Mouse (Mus musculus) lung, embryonic 15.5 days (tissue): Measurements from ENCODE around the gene C8a. TPM values are rescaled to one million over a fixed set of nuclear protein-coding genes. Genes with fewer than 3 reads are reported as not detected.

Experiments
- ATAC-seq: fragments of 200-750 bp; cut with Nextera tagmentation; 2 replicates; pipeline ENCODE4 v1.8.0; 2017; ENCODE audit warnings: moderate number of reproducible peaks, borderline replicate concordance; ENCODE audit not compliant: low FRiP score, low TSS enrichment; ENCODE audit errors: extremely low read depth
- H3K27ac ChIP-seq: fragments of 300-500 bp; sonication (generic); 2 replicates; pipeline ENCODE4 v1.5.1; 2015; ENCODE audit warnings: moderate library complexity, mild to moderate bottlenecking, inconsistent platforms
- H3K27me3 ChIP-seq: fragments of 300-500 bp; sonication (generic); 2 replicates; pipeline ENCODE4 v1.6.1; 2015; ENCODE audit warnings: inconsistent platforms
- H3K36me3 ChIP-seq: fragments of 300-500 bp; sonication (generic); 2 replicates; pipeline ENCODE4 v1.6.1; 2015; ENCODE audit warnings: inconsistent platforms
- H3K4me1 ChIP-seq: fragments of 300-500 bp; sonication (generic); 2 replicates; pipeline ENCODE4 v1.6.1; 2015; ENCODE audit warnings: inconsistent platforms
- H3K4me2 ChIP-seq: fragments of 300-500 bp; sonication (generic); 2 replicates; pipeline ENCODE4 v1.6.1; 2015; ENCODE audit warnings: inconsistent platforms, mild to moderate bottlenecking, moderate library complexity
- H3K4me3 ChIP-seq: fragments of 300-500 bp; sonication (generic); 2 replicates; pipeline ENCODE4 v1.5.1; 2015; ENCODE audit warnings: mild to moderate bottlenecking, inconsistent platforms
- H3K9ac ChIP-seq: fragments of 300-500 bp; sonication (generic); 2 replicates; pipeline ENCODE4 v1.6.1; 2015; ENCODE audit warnings: inconsistent platforms
- H3K9me3 ChIP-seq: fragments of 300-500 bp; sonication (generic); 2 replicates; pipeline ENCODE4 v1.6.1; 2016; ENCODE audit warnings: inconsistent platforms
- WGBS: fragments of 180-500 bp; shearing (Covaris S2); methylation state at CpG from one replicate; pipeline ENCODE4 v1.1.7; 2015; 5-methylcytosine and 5-hydroxymethylcytosine counted together
- polyA plus RNA-seq: library from polyadenylated mRNA; unstranded; fragments of >200 nt; fragmentation: Nextera tagmentation; extraction: Ambion mirVana; gene quantifications from 2 replicates; pipeline ENCODE4 v1.2.1, GENCODE M21; 2015

C8a gene
- polyA plus RNA-seq, 1 experiment from 2014 or later = not detected

GRCm38 (mm10) chr4:104888499-104889262 lies 12.5 kb upstream of the C8a start:
- no peak overlapping the region for H3K4me3 ChIP-seq
- ATAC-seq = peak; percentile 83; the same call in 1 of the 2 replicates
- H3K27ac ChIP-seq = no peak overlapping the region
- H3K4me2 ChIP-seq = no peak overlapping the region
- H3K36me3 ChIP-seq = no peaks in the 10 kb centered on the region
- no peaks in the 10 kb centered on the region for H3K9me3 ChIP-seq
- 54% methylated on average over 9 of the region's 9 CpGs for WGBS
- H3K27me3 ChIP-seq = no peaks in the 10 kb centered on the region
- no peak overlapping the region for H3K9ac ChIP-seq
- peaks cover 11% of the 10 kb centered on the region; the same call in 1 of the 2 replicates for H3K4me1 ChIP-seq

DNA sequence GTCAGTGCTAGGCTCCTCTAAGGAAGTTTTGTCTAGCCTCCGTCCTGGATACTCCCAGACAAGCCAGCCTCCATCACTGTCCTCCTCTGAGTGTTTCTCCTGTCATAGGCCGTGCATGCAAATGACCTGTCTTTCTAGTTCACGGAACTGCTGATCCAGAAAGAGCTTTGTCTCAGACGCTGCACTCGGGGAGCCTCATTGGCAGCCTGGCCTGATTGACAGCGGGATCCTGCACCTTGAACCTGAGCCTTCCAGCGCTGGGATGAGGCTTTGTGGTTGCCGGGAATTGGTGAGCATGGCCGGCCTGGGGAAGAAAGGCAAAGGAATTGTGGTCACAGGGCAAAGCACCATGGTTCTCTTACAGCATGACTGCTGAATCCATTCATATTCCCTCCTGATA lies 11.3 kb upstream of the C8a start:
- Histone ChIP-seq H3K27ac (no peak overlapping the region), H3K9ac (no peak overlapping the region), H3K9me3 (no peaks in the 10 kb centered on the region), H3K4me2 (no peak overlapping the region), H3K27me3 (no peaks in the 10 kb centered on the region), H3K4me1 (peaks cover 11% of the 10 kb centered on the region; the same call in 1 of the 2 replicates), H3K4me3 (no peak overlapping the region), H3K36me3 (no peaks in the 10 kb centered on the region)
- 76% methylated on average over 9 of the region's 9 CpGs for WGBS
- no peak for ATAC-seq

GRCm38 (mm10) chr4:104875832-104876231 lies 366 bp downstream of the C8a start:
- H3K9ac ChIP-seq = no peak overlapping the region
- ATAC-seq = no peak
- H3K27ac ChIP-seq = no peak overlapping the region
- no peaks in the 10 kb centered on the region for H3K4me1 ChIP-seq
- H3K4me2 ChIP-seq = no peak overlapping the region
- no peak overlapping the region for H3K4me3 ChIP-seq
- no peaks in the 10 kb centered on the region for H3K36me3 ChIP-seq
- 68% methylated on average over 4 of the region's 4 CpGs for WGBS
- no peaks in the 10 kb centered on the region for H3K27me3 ChIP-seq
- H3K9me3 ChIP-seq = no peaks in the 10 kb centered on the region

DNA sequence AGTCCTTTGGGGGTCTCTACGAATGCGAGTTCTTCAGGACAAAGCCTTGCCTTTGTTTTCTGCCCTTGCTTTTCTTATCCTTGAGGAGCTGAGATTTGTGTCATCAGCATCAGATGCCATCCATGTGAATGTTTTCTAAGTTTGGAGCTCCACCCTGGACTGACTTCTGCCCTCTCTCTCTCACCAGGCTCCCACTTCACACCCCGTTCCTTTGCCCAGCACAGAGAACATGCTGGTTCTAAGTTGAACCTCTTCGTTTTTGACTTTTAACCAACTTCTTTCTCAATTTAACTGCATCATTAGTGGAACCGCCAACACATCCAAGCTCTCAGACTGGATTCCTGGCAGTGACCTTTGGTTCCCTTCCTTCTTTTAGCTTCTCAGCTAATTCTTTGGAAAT lies 6.0 kb downstream of the C8a start:
- no peak overlapping the region for H3K4me2 ChIP-seq
- H3K9me3 ChIP-seq = no peaks in the 10 kb centered on the region
- H3K9ac ChIP-seq = no peak overlapping the region
- H3K27ac ChIP-seq = no peak overlapping the region
- no peak overlapping the region for H3K4me3 ChIP-seq
- H3K4me1 ChIP-seq = no peaks in the 10 kb centered on the region
- no peaks in the 10 kb centered on the region for H3K27me3 ChIP-seq
- no peak for ATAC-seq
- 83% methylated on average over 5 of the region's 5 CpGs for WGBS
- no peaks in the 10 kb centered on the region for H3K36me3 ChIP-seq

DNA sequence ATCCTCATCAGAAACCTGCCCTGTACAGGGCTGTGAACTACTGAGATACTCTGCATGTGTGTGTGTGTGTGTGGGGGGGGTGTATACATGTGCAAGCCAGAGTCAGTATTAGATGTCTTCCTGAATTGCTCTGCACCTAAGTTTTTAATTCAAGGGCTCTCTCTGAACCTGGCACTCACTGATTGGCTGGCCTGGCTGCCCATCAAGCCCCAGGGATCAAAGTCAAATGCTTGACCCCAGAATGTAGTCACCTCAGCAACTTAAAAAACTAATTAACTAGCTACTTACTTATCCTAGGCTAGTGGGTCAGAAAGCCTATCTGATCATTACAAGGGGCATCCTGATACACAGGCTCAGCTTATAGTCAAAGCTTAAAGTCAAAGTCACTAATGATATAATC lies 6.6 kb downstream of the C8a start:
- no peaks in the 10 kb centered on the region for H3K27me3 ChIP-seq

GRCm38 (mm10) chr4:104864397-104864796 lies 11.8 kb downstream of the C8a start:
- H3K9ac ChIP-seq = no peak overlapping the region
- H3K36me3 ChIP-seq = no peaks in the 10 kb centered on the region
- no peak overlapping the region for H3K27ac ChIP-seq
- 76% methylated on average over 1 of the region's 1 CpGs for WGBS
- H3K4me3 ChIP-seq = no peak overlapping the region
- no peak for ATAC-seq
- no peak overlapping the region for H3K4me2 ChIP-seq
- no peaks in the 10 kb centered on the region for H3K4me1 ChIP-seq
- no peaks in the 10 kb centered on the region for H3K9me3 ChIP-seq
- H3K27me3 ChIP-seq = no peaks in the 10 kb centered on the region

More for the DNA sequence above, 6.6 kb downstream of the C8a start:
- Histone ChIP-seq H3K9ac (no peak overlapping the region), H3K27ac (no peak overlapping the region), H3K4me1 (no peaks in the 10 kb centered on the region), H3K4me3 (no peak overlapping the region), H3K4me2 (no peak overlapping the region), H3K9me3 (no peaks in the 10 kb centered on the region), H3K36me3 (no peaks in the 10 kb centered on the region)
- no peak for ATAC-seq

GRCm38 (mm10) chr4:104861241-104861640 lies 15.0 kb downstream of the C8a start:
- Histone ChIP-seq H3K9me3 (no peaks in the 10 kb centered on the region), H3K27ac (no peak overlapping the region), H3K4me1 (no peaks in the 10 kb centered on the region), H3K4me2 (no peak overlapping the region), H3K27me3 (no peaks in the 10 kb centered on the region), H3K36me3 (no peaks in the 10 kb centered on the region), H3K4me3 (no peak overlapping the region), H3K9ac (no peak overlapping the region)
- WGBS = 78% methylated on average over 8 of the region's 8 CpGs
- ATAC-seq = no peak

DNA sequence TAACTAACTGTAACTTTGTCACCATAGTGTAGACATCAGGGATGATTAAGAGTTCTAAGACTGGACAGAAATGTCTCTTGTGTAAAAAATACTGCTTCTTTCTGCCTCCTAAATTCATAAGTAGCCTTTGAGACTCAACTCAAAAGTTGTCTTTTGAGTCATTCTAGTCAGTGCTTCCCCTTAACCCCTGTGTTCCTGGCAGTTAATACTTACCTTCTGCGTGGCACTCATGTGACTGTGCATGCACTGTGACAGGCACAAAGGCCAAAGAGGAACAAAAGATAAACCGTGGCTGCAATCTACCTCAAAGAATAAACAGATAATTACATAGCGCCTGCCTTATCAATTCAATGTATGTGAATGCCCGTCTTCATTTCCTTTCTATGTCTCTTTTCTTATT lies 18.4 kb downstream of the C8a start:
- no peak overlapping the region for H3K27ac ChIP-seq
- WGBS = 60% methylated on average over 4 of the region's 4 CpGs
- no peak overlapping the region for H3K4me3 ChIP-seq
- no peaks in the 10 kb centered on the region for H3K9me3 ChIP-seq
- ATAC-seq = no peak
- H3K27me3 ChIP-seq = no peaks in the 10 kb centered on the region
- H3K36me3 ChIP-seq = no peaks in the 10 kb centered on the region
- no peak overlapping the region for H3K4me2 ChIP-seq
- H3K4me1 ChIP-seq = no peaks in the 10 kb centered on the region
- H3K9ac ChIP-seq = no peak overlapping the region

GRCm38 (mm10) chr4:104857029-104857428 lies 19.2 kb downstream of the C8a start, which contains the start of gene Gm17662:
Gm17662 (plus strand) TSS chr4:104857329.
- no peak within 1 kb of the TSS for H3K9ac ChIP-seq
- no peaks in the 10 kb centered on the region for H3K27me3 ChIP-seq
- H3K4me3 ChIP-seq = no peak within 1 kb of the TSS
- H3K27ac ChIP-seq = no peak within 1 kb of the TSS
- H3K4me1 ChIP-seq = no peaks in the 10 kb centered on the region
- H3K36me3 ChIP-seq = no peaks in the 10 kb centered on the region
- H3K9me3 ChIP-seq = no peaks in the 10 kb centered on the region
- WGBS = 52% methylated on average over 1 of the region's 1 CpGs
- ATAC-seq = no peak
- no peak within 1 kb of the TSS for H3K4me2 ChIP-seq

- Histone ChIP-seq H3K27me3 (no peaks in the 10 kb centered on the region), H3K36me3 (no peaks in the 10 kb centered on the region), H3K9ac (no peak overlapping the region), H3K4me2 (no peak overlapping the region), H3K9me3 (no peaks in the 10 kb centered on the region), H3K4me1 (no peaks in the 10 kb centered on the region), H3K27ac (no peak overlapping the region), H3K4me3 (no peak overlapping the region)
- WGBS = 75% methylated on average over 2 of the region's 2 CpGs
- no peak for ATAC-seq
Measured at GRCm38 (mm10) chr4:104855216-104855615, 21.0 kb downstream of the C8a start.

- Histone ChIP-seq H3K4me3 (no peak overlapping the region), H3K36me3 (no peaks in the 10 kb centered on the region), H3K9me3 (no peaks in the 10 kb centered on the region), H3K4me2 (no peak overlapping the region), H3K27me3 (no peaks in the 10 kb centered on the region), H3K27ac (no peak overlapping the region), H3K9ac (no peak overlapping the region), H3K4me1 (no peaks in the 10 kb centered on the region)
- ATAC-seq = no peak
- WGBS = 47% methylated on average over 4 of the region's 4 CpGs
Measured at GRCm38 (mm10) chr4:104843546-104843945, 32.7 kb downstream of the C8a start.

DNA sequence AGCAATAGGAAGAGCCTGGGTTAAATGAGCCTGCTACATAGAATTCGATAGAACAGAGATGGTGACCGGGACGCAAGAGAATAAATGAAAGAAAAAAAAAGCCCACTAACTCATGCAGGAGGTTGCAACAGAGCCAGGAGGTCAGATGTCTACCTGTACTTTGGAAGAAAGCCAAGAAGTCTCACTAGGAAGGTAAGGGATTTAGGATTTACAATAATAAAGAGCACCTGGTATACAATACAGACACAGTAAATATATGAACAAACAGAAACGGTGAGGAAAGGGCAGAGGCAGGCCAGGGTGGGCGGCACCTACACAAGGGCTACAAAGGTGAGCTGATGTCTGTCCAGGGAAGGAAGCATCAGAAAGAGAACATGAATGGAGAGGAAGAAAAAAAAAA lies 34.0 kb downstream of the C8a start:
- no peak overlapping the region for H3K27ac ChIP-seq
- no peaks in the 10 kb centered on the region for H3K9me3 ChIP-seq
- H3K4me1 ChIP-seq = no peaks in the 10 kb centered on the region
- H3K36me3 ChIP-seq = no peaks in the 10 kb centered on the region
- no peak overlapping the region for H3K4me2 ChIP-seq
- ATAC-seq = no peak
- no peak overlapping the region for H3K9ac ChIP-seq
- WGBS = 81% methylated on average over 5 of the region's 5 CpGs
- H3K4me3 ChIP-seq = no peak overlapping the region
- no peaks in the 10 kb centered on the region for H3K27me3 ChIP-seq

DNA sequence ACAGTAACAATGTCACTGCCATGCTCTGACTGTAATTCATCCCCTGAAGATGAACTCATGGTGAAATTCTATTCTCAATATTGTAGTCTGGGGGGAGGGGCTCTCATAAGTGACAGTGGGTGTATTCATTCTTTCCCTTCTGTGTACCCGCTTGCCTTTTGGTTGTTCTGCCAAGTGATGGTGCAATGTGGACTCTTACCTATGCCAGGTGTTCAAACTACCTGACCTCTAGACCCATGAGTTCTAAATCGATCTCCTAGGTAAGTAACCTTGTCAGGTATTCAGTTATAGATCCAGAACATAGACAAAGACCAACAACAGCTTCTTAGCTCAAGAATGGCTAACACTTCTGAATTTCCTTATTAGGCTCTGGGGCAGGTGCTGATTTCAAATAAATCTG lies 37.9 kb downstream of the C8a start:
- no peak overlapping the region for H3K4me2 ChIP-seq
- H3K9ac ChIP-seq = no peak overlapping the region
- no peak overlapping the region for H3K4me3 ChIP-seq
- no peaks in the 10 kb centered on the region for H3K27me3 ChIP-seq
- 62% methylated on average over 2 of the region's 2 CpGs for WGBS
- H3K9me3 ChIP-seq = no peaks in the 10 kb centered on the region
- no peak for ATAC-seq
- no peaks in the 10 kb centered on the region for H3K36me3 ChIP-seq
- no peaks in the 10 kb centered on the region for H3K4me1 ChIP-seq
- no peak overlapping the region for H3K27ac ChIP-seq
